Mouse (Mus musculus) liver, postnatal 0 days (tissue): ENCODE results near the gene Def8. TPM values are rescaled to one million over a fixed set of nuclear protein-coding genes. Genes with fewer than 3 reads are reported as not detected.

Source experiments
- ATAC-seq: fragments of 200-750 bp; cut with Nextera tagmentation; 2 replicates; pipeline ENCODE4 v1.8.0; 2017; ENCODE audit warnings: mild to moderate bottlenecking, moderate library complexity
- DNase-seq: peaks from one replicate; pipeline ENCODE4 v3.0.0-alpha.2; 2016
- H3K27ac ChIP-seq: fragments of 300-500 bp; sonication (generic); 2 replicates; pipeline ENCODE4 v1.5.1; 2014; ENCODE audit warnings: antibody characterized with exemption, moderate library complexity, mild to moderate bottlenecking, low read depth
- H3K27me3 ChIP-seq: fragments of 300-500 bp; sonication (generic); 2 replicates; pipeline ENCODE4 v1.6.1; 2014; ENCODE audit warnings: low read length, control low read depth, mixed read lengths; ENCODE audit not compliant: insufficient read depth
- H3K36me3 ChIP-seq: fragments of 300-500 bp; sonication (generic); replicated peaks from 2 replicates; pipeline ENCODE4 v1.6.1; 2014; ENCODE audit warnings: mild to moderate bottlenecking, control low read depth, low read length, moderate library complexity, mixed read lengths; ENCODE audit not compliant: insufficient read depth
- H3K4me1 ChIP-seq: fragments of 300-500 bp; sonication (generic); 2 replicates; pipeline ENCODE4 v1.6.1; 2014; ENCODE audit warnings: antibody characterized with exemption, mild to moderate bottlenecking, control low read depth; ENCODE audit not compliant: insufficient read depth
- H3K4me2 ChIP-seq: fragments of 300-500 bp; sonication (generic); 2 replicates; pipeline ENCODE4 v1.6.1; 2014; ENCODE audit warnings: low read depth, mild to moderate bottlenecking, low read length, moderate library complexity, mixed read lengths
- H3K4me3 ChIP-seq: fragments of 300-500 bp; sonication (generic); 2 replicates; pipeline ENCODE4 v1.5.1; 2014; ENCODE audit warnings: low read depth, low read length
- H3K9ac ChIP-seq: fragments of 300-500 bp; sonication (generic); replicated peaks from 2 replicates; pipeline ENCODE4 v1.6.1; 2014; ENCODE audit warnings: mild to moderate bottlenecking, moderate library complexity
- H3K9me3 ChIP-seq: fragments of 300-500 bp; sonication (generic); 2 replicates; pipeline ENCODE4 v1.6.1; 2016; ENCODE audit warnings: mild to moderate bottlenecking, control low read depth, low read length, mixed read lengths
- CTCF ChIP-seq: sonication (generic); IDR thresholded peaks from 2 replicates; pipeline ENCODE4 v1.5.1; 2016; ENCODE audit warnings: antibody characterized with exemption, low read depth
- EP300 ChIP-seq: IDR thresholded peaks from 2 replicates; pipeline ENCODE4 v1.6.1; 2016; ENCODE audit warnings: antibody characterized with exemption, low read depth, mild to moderate bottlenecking
- WGBS: fragments of 180-500 bp; shearing (Covaris S2); extraction: QIAGEN DNeasy Blood & Tissue Kit; methylation state at CpG from one replicate; pipeline ENCODE4 v1.1.7; 2014; ENCODE audit not compliant: insufficient replicate concordance; 5-methylcytosine and 5-hydroxymethylcytosine counted together
- polyA plus RNA-seq: library from polyadenylated mRNA; unstranded; fragments of >200 nt; fragmentation: Nextera tagmentation; extraction: Ambion mirVana; gene quantifications from 2 replicates; pipeline ENCODE4 v1.2.1, GENCODE M21; 2015

Gene Def8
- polyA plus RNA-seq, 1 experiment from 2014 or later: 11.6 TPM

DNA sequence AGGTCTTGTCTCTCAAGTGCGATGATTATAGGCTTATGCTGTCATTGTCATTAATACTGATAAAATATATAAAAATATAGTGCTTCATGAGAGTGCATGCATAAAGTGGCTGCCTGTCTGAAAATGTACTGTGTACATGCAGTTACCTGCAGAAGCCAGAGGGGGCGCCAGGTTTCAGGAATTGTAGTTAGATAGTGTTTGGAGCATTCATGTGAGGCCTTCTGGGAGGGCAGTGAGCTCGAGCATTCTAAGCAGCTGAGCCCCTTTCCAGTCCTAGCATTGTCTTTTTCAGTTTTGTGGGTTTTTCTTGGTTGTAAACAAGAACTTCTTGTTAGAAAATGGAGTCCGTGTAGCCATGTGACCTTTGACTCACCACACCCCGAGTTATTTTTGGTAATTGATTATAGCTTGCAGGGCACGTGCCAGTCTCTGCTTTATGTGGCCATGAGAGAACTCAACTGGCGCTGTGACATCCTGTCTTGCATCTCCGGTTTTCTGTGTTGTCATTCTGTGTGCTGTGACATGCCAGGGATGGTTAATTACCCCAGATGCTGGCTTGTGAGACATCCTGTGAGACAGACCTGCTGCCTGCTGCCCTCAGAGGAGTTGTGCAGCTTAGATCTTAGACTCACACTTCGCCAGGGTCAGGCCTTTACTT lies 38.3 kb upstream of the Def8 start:
- H3K4me3 ChIP-seq: no peak overlapping the region
- ATAC-seq (no peak), DNase-seq (peak; percentile 54)
- no peaks in the 10 kb centered on the region for H3K27me3 ChIP-seq
- peaks cover 77% of the 10 kb centered on the region for H3K36me3 ChIP-seq
- no peak overlapping the region for H3K27ac ChIP-seq
- H3K9ac ChIP-seq: no peak overlapping the region
- no peaks in the 10 kb centered on the region for H3K9me3 ChIP-seq
- 66% methylated on average over 9 of the region's 9 CpGs for WGBS
- TF ChIP-seq CTCF (peak; percentile 79), EP300 (no peak)
- H3K4me2 ChIP-seq: no peak overlapping the region
- H3K4me1 ChIP-seq: no peaks in the 10 kb centered on the region

DNA sequence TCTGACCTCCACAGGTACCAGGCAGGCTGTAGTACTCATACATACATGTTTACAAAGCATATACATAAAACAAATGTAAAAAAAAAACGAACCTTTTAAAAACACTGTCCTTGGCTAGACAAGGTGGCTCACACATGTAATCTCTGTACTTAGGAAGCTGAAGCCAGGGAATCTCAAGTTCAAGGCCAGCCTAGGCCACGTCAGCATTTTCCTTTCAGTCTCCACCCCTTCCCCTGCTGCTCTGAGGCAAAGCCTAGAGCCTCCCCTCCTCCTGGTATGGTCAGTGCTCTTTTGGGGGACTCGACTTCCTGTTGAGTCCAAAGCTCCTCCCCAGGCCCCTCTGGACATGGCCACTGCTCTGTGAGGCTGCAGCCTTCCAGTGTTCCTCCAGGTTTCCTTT lies 36.3 kb upstream of the Def8 start:
- H3K4me2 ChIP-seq: no peak overlapping the region
- H3K36me3 ChIP-seq: peaks cover 90% of the 10 kb centered on the region
- no peaks in the 10 kb centered on the region for H3K27me3 ChIP-seq
- WGBS: 70% methylated on average over 3 of the region's 3 CpGs
- no peaks in the 10 kb centered on the region for H3K9me3 ChIP-seq
- no peaks in the 10 kb centered on the region for H3K4me1 ChIP-seq
- H3K9ac ChIP-seq: no peak overlapping the region
- ATAC-seq (no peak), DNase-seq (no peak)
- no peak overlapping the region for H3K4me3 ChIP-seq
- H3K27ac ChIP-seq: no peak overlapping the region
- TF ChIP-seq CTCF: no peak
- TF ChIP-seq EP300: no peak

DNA sequence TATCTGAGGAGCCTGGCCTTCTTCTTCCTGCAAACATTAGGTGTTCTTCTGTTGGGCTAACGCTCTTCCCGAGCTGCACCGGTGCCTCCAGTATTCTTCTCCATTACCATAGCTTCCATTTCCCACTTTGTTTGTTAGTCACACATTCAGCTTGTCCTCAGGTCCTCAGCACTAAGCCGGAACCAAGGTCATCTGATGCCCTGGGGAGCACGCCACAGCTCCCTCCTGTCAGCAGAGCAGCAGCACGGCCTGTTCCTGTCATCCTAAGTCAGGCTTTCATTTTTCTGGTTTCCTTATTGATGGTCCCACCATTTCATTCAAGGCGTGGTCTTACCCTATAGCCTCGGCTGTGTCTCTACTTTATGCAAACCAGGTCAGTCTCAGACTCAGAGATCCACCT lies 35.5 kb upstream of the Def8 start:
- Histone ChIP-seq H3K36me3 (peaks cover 93% of the 10 kb centered on the region), H3K4me1 (no peaks in the 10 kb centered on the region), H3K9me3 (no peaks in the 10 kb centered on the region), H3K9ac (no peak overlapping the region), H3K4me3 (no peak overlapping the region), H3K27me3 (no peaks in the 10 kb centered on the region), H3K27ac (no peak overlapping the region), H3K4me2 (no peak overlapping the region)
- no peak for TF ChIP-seq EP300
- TF ChIP-seq CTCF: no peak
- DNase-seq (no peak), ATAC-seq (no peak)
- 82% methylated on average over 8 of the region's 8 CpGs for WGBS

DNA sequence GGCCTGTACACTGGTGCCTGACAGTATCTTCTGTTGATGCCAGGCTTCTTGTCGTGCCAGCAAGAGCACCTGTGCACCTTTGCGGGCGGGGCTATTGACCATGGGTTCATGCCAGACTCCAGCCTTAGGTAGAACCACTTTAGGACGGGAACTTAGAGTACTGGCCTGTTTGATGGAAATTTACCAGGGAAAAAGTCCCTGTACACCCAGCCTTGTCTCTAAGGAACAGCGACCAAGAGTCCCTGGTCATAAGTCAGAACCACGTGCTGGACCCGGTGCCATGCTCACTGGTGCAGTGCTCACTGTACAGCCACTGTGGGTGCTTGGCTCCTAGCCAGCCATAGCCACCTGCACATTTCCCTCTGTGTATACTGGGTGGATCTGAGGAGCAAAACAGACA lies 34.3 kb upstream of the Def8 start:
- Histone ChIP-seq H3K9me3 (no peaks in the 10 kb centered on the region), H3K27ac (no peak overlapping the region), H3K9ac (no peak overlapping the region), H3K4me3 (no peak overlapping the region), H3K36me3 (peaks cover 94% of the 10 kb centered on the region), H3K4me1 (no peaks in the 10 kb centered on the region), H3K27me3 (no peaks in the 10 kb centered on the region), H3K4me2 (no peak overlapping the region)
- DNase-seq (no peak), ATAC-seq (no peak)
- WGBS: 92% methylated on average over 7 of the region's 7 CpGs
- TF ChIP-seq EP300: no peak
- TF ChIP-seq CTCF: no peak

DNA sequence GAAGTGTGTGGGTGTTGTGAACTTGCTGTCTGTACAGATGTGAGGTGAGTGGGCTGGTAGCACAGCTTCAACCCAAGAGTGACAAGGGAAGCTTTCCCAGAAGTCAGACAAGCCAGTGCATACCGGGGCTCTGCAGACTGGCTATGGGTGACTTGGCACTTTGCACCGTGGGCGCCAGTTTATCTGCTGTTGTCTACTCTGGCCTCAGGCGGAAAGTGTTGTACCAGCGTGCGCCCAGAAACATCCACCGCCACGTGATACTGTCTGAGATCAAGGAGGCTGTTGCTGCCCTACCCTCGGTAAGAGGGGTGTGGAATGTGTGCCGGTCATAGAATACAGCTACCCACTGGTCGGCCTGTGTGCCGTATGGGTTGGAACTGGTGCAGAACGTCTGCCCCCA lies 25.0 kb upstream of the Def8 start:
- TF ChIP-seq CTCF: no peak
- WGBS: 70% methylated on average over 13 of the region's 13 CpGs
- ATAC-seq: peak; percentile 45

DNA sequence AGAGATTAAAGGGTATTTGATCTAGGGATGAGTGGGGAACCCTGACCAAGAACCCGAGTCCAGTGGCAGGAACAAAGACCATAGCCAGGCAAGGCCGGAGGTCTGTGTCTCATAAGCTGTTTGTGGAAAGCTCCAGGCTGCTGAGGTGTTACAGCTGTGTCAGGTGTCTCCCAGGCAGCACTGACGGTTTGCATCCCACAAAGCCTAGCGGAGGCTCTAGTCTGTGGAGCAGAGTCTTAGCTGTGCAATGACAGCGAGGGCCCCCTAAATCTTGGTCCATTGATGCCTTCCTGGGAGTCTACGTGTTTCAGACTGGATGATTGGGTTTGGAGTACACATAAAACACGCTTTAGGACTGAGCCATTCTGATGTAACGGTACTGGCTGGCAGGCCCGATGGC lies 21.4 kb upstream of the Def8 start:
- H3K4me2 ChIP-seq: no peak overlapping the region
- DNase-seq (no peak), ATAC-seq (no peak)
- H3K9ac ChIP-seq: no peak overlapping the region
- H3K4me1 ChIP-seq: peaks cover 2% of the 10 kb centered on the region; the same call in 1 of the 2 replicates
- WGBS: 87% methylated on average over 9 of the region's 9 CpGs
- H3K27ac ChIP-seq: no peak overlapping the region
- no peaks in the 10 kb centered on the region for H3K9me3 ChIP-seq
- no peak overlapping the region for H3K4me3 ChIP-seq
- peaks cover 5% of the 10 kb centered on the region; the same call in 1 of the 2 replicates for H3K27me3 ChIP-seq
- peaks cover 53% of the 10 kb centered on the region for H3K36me3 ChIP-seq
- no peak for TF ChIP-seq EP300
- TF ChIP-seq CTCF: no peak

More for the DNA sequence above, 25.0 kb upstream of the Def8 start:
- Histone ChIP-seq H3K9ac (no peak overlapping the region), H3K27ac (no peak overlapping the region), H3K4me2 (no peak overlapping the region), H3K4me1 (no peaks in the 10 kb centered on the region), H3K4me3 (no peak overlapping the region), H3K9me3 (no peaks in the 10 kb centered on the region), H3K27me3 (no peaks in the 10 kb centered on the region), H3K36me3 (peaks cover 83% of the 10 kb centered on the region)
- DNase-seq: no peak
